Mouse (Mus musculus) MEL (cell line): ENCODE results near the gene Dcdc2c. TPM values are rescaled to one million over a fixed set of nuclear protein-coding genes. Genes with fewer than 3 reads are reported as not detected.

Experiments used
- DNase-seq: peaks from one replicate; pipeline ENCODE4 v3.0.0; 2011; ENCODE audit warnings: low read depth, low spot score
- H3K27ac ChIP-seq: 2 replicates; pipeline ENCODE4 v1.5.1; 2012; ENCODE audit warnings: low read depth, mild to moderate bottlenecking, control low read depth, low read length, moderate library complexity; ENCODE audit not compliant: control insufficient read depth
- H3K27me3 ChIP-seq, 2 experiments: fragments of 150-350 bp in 1 of 2; sonication (generic) in 1 of 2; 2 replicates each; pipeline ENCODE4 v1.6.1; 2012; ENCODE audit warnings: low read length in 2 of 2, mild to moderate bottlenecking in 2 of 2, improper control_type of control experiment in 1 of 2, moderate library complexity in 1 of 2; ENCODE audit not compliant: insufficient read depth in 2 of 2, control insufficient read depth in 1 of 2
- H3K36me3 ChIP-seq, 2 experiments: 2 replicates each; pipeline ENCODE4 v1.6.1; 2012 to 2014; ENCODE audit warnings: low read length in 2 of 2, improper control_type of control experiment in 1 of 2, inconsistent platforms in 1 of 2, mild to moderate bottlenecking in 1 of 2; ENCODE audit not compliant: insufficient read depth in 2 of 2, control insufficient read depth in 1 of 2
- H3K4me1 ChIP-seq, 2 experiments: fragments of 150-350 bp in 1 of 2; sonication (generic) in 1 of 2; 2 replicates each; pipeline ENCODE4 v1.6.1; 2012; ENCODE audit warnings: low read length in 2 of 2, improper control_type of control experiment in 1 of 2, mild to moderate bottlenecking in 1 of 2; ENCODE audit not compliant: insufficient read depth in 2 of 2, control insufficient read depth in 1 of 2
- H3K4me3 ChIP-seq, 2 experiments: fragments of 150-350 bp in 1 of 2; sonication (generic) in 1 of 2; 2 replicates each; pipeline ENCODE4 v1.5.1; 2012; ENCODE audit warnings: low read depth in 2 of 2, low read length in 2 of 2, mild to moderate bottlenecking in 2 of 2, moderate library complexity in 2 of 2, control low read depth in 1 of 2, improper control_type of control experiment in 1 of 2; ENCODE audit not compliant: control insufficient read depth in 1 of 2, insufficient read depth in 1 of 2
- H3K79me2 ChIP-seq: 2 replicates; pipeline ENCODE4 v1.6.1; 2012; ENCODE audit warnings: mild to moderate bottlenecking, low read length, moderate library complexity; ENCODE audit not compliant: control insufficient read depth, poor library complexity, insufficient read depth
- H3K9ac ChIP-seq: 2 replicates; pipeline ENCODE4 v1.6.1; 2012; ENCODE audit warnings: low read depth, mild to moderate bottlenecking, control low read depth, low read length, moderate library complexity; ENCODE audit not compliant: control insufficient read depth, poor library complexity, severe bottlenecking
- H3K9me3 ChIP-seq: fragments of 150-350 bp; sonication (generic); replicated peaks from 2 replicates; pipeline ENCODE4 v1.6.1; 2012; ENCODE audit warnings: mild to moderate bottlenecking, low read length, improper control_type of control experiment, moderate library complexity; ENCODE audit not compliant: insufficient read depth
- BHLHE40 ChIP-seq: IDR thresholded peaks from 2 replicates; pipeline ENCODE4 v1.6.1; 2012; ENCODE audit warnings: low read depth, mild to moderate bottlenecking, inconsistent platforms, low read length, improper control_type of control experiment, borderline replicate concordance
- CHD2 ChIP-seq: IDR thresholded peaks from 2 replicates; pipeline ENCODE4 v1.6.1; 2011; ENCODE audit warnings: low read length, improper control_type of control experiment
- CTCF ChIP-seq, 3 experiments: IDR thresholded peaks in 2 of 3; conservative IDR thresholded peaks in 1 of 3; 2 replicates each; pipeline ENCODE4 v1.5.1; 2011 to 2012; ENCODE audit warnings: low read length in 3 of 3, low read depth in 2 of 3, mild to moderate bottlenecking in 2 of 3, improper control_type of control experiment in 1 of 3, inconsistent platforms in 1 of 3, mixed read lengths in 1 of 3, moderate library complexity in 1 of 3; ENCODE audit not compliant: control insufficient read depth in 1 of 3, insufficient read depth in 1 of 3, poor library complexity in 1 of 3, severe bottlenecking in 1 of 3
- E2F4 ChIP-seq: IDR thresholded peaks from 2 replicates; pipeline ENCODE4 v1.6.1; 2011; ENCODE audit warnings: low read depth, low read length, improper control_type of control experiment, borderline replicate concordance
- EP300 ChIP-seq, 2 experiments: IDR thresholded peaks; 2 replicates each; pipeline ENCODE4 v1.6.1; 2011; ENCODE audit warnings: improper control_type of control experiment in 2 of 2, low read length in 2 of 2, low read depth in 1 of 2, mild to moderate bottlenecking in 1 of 2
- GABPA ChIP-seq: IDR thresholded peaks from 2 replicates; pipeline ENCODE4 v1.6.1; 2012; ENCODE audit warnings: low read depth, mild to moderate bottlenecking, inconsistent platforms, low read length, improper control_type of control experiment, moderate library complexity
- MAFK ChIP-seq: IDR thresholded peaks from 2 replicates; pipeline ENCODE4 v1.6.1; 2011; ENCODE audit warnings: low read depth, mild to moderate bottlenecking, low read length, improper control_type of control experiment, borderline replicate concordance
- NELFE ChIP-seq: IDR thresholded peaks from 2 replicates; pipeline ENCODE4 v1.6.1; 2011; ENCODE audit warnings: low read depth, low read length, improper control_type of control experiment
- POLR2A ChIP-seq, 2 experiments: IDR thresholded peaks; 2 replicates each; pipeline ENCODE4 v1.6.1; 2011 to 2012; ENCODE audit warnings: low read length in 2 of 2, mild to moderate bottlenecking in 2 of 2, control low read depth in 1 of 2, improper control_type of control experiment in 1 of 2, low read depth in 1 of 2, moderate library complexity in 1 of 2; ENCODE audit not compliant: control insufficient read depth in 1 of 2, insufficient read depth in 1 of 2, poor library complexity in 1 of 2
- POLR2AphosphoS2 ChIP-seq: IDR thresholded peaks from 2 replicates; pipeline ENCODE4 v1.6.1; 2011; ENCODE audit warnings: low read length, improper control_type of control experiment
- POLR2AphosphoS5 ChIP-seq: IDR thresholded peaks from 2 replicates; pipeline ENCODE4 v1.6.1; 2012; ENCODE audit warnings: low read depth, borderline replicate concordance, mild to moderate bottlenecking, inconsistent platforms, low read length, moderate library complexity, mixed read lengths
- RAD21 ChIP-seq: IDR thresholded peaks from 2 replicates; pipeline ENCODE4 v1.6.1; 2011; ENCODE audit warnings: mild to moderate bottlenecking, low read depth, low read length, improper control_type of control experiment
- RCOR1 ChIP-seq: IDR thresholded peaks from 2 replicates; pipeline ENCODE4 v1.6.1; 2012; ENCODE audit warnings: low read depth, mild to moderate bottlenecking, inconsistent platforms, low read length, improper control_type of control experiment
- SMC3 ChIP-seq: IDR thresholded peaks from 2 replicates; pipeline ENCODE4 v1.6.1; 2011; ENCODE audit warnings: low read depth, low read length, improper control_type of control experiment
- TBP ChIP-seq: IDR thresholded peaks from 2 replicates; pipeline ENCODE4 v1.8.0; 2011; ENCODE audit warnings: low read depth, low read length, improper control_type of control experiment
- TCF12 ChIP-seq: IDR thresholded peaks from 2 replicates; pipeline ENCODE4 v1.6.1; 2014; ENCODE audit warnings: low read depth, mild to moderate bottlenecking, inconsistent platforms, low read length, improper control_type of control experiment, moderate library complexity
- UBTF ChIP-seq: IDR thresholded peaks from 2 replicates; pipeline ENCODE4 v1.6.1; 2012; ENCODE audit warnings: low read depth, mild to moderate bottlenecking, inconsistent platforms, low read length, improper control_type of control experiment, moderate library complexity, borderline replicate concordance; ENCODE audit not compliant: insufficient read depth
- USF1 ChIP-seq: IDR thresholded peaks from 2 replicates; pipeline ENCODE4 v1.6.1; 2014; ENCODE audit warnings: low read depth, mild to moderate bottlenecking, inconsistent platforms, low read length, improper control_type of control experiment, moderate library complexity
- ZNF384 ChIP-seq: IDR thresholded peaks from 2 replicates; pipeline ENCODE4 v1.6.1; 2012; ENCODE audit warnings: low read depth, mild to moderate bottlenecking, inconsistent platforms, low read length, improper control_type of control experiment
- polyA plus RNA-seq, 2 experiments: library from polyadenylated mRNA; stranded (reverse) in 1 of 2; unstranded in 1 of 2; fragments of >175 nt in 1 of 2; fragments of >200 nt in 1 of 2; gene quantifications; 2 replicates each; pipeline versions ENCODE4 v1.2.1 to v1.2.4; 2012; ENCODE audit warnings: low replicate concordance in 2 of 2, low read depth in 1 of 2; ENCODE audit not compliant: insufficient read length in 2 of 2, insufficient read depth in 1 of 2, missing spikeins in 1 of 2
- total RNA-seq: library from RNA; depleted of rRNA; stranded (reverse); fragments of 300-350 nt; gene quantifications from 2 replicates; pipeline ENCODE4 v1.2.3, GENCODE M21; 2012

Gene Dcdc2c
- total and polyA plus RNA-seq, 3 experiments: 0.06 TPM; not detected in 2

DNA sequence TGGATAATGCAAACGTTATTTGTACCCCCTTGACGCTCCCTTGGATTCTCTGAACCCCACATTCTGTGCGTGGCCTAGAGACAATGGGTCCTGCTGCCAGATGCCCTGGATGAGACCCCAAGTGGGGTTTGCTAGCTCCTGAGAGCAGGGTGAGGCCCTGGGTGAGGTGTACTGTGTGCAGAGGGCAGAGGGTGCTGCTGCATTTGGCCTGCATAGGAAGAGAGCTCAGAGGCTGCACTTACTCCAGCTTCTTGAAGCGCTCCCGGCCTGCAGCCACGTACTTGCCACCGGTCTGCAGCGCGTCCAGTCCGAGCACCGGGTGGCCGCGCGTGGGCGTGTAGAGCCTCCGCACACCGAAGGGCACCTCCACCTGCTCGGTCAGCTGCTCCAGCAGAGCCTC is 424 bp downstream of the Dcdc2c start:
- H3K27me3 ChIP-seq: no peaks in the 10 kb centered on the region
- TF ChIP-seq POLR2AphosphoS2 (no peak), NELFE (no peak), RAD21 (no peak), GABPA (no peak), CHD2 (no peak), ZNF384 (no peak), SMC3 (no peak), MAFK (no peak), POLR2A (IDR thresholded peaks at IDR 0.05; ENCODE audit: control insufficient read depth in 1 of 2, insufficient read depth in 1 of 2, low read depth in 1 of 2, low read length in 2 of 2, poor library complexity in 1 of 2) (no peak)
- no peak overlapping the region for H3K9ac ChIP-seq
- no peak overlapping the region for H3K4me3 ChIP-seq
- no peaks in the 10 kb centered on the region for H3K36me3 ChIP-seq
- H3K79me2 ChIP-seq: no peaks in the 10 kb centered on the region
- no peaks in the 10 kb centered on the region for H3K9me3 ChIP-seq
- no peak overlapping the region for H3K27ac ChIP-seq
- no peaks in the 10 kb centered on the region for H3K4me1 ChIP-seq
- DNase-seq: no peak

- Histone ChIP-seq H3K9ac (no peak overlapping the region), H3K27ac (no peak overlapping the region), H3K4me1 (no peaks in the 10 kb centered on the region), H3K27me3 (no peaks in the 10 kb centered on the region), H3K36me3 (no peaks in the 10 kb centered on the region), H3K4me3 (no peak overlapping the region), H3K9me3 (no peaks in the 10 kb centered on the region), H3K79me2 (no peaks in the 10 kb centered on the region)
- TF ChIP-seq E2F4: no peak
- no peak for DNase-seq
Measured at GRCm38 (mm10) chr12:28548887-28549286, 3.3 kb downstream of the Dcdc2c start.

GRCm38 (mm10) chr12:28514264-28514775 is 37.9 kb downstream of the Dcdc2c start:
- H3K36me3 ChIP-seq: no peaks in the 10 kb centered on the region
- no peaks in the 10 kb centered on the region for H3K9me3 ChIP-seq
- no peak overlapping the region for H3K9ac ChIP-seq
- TF ChIP-seq UBTF (no peak), POLR2AphosphoS5 (no peak), CHD2 (no peak), TBP (no peak), RAD21 (no peak), USF1 (no peak), CTCF (IDR thresholded peaks at IDR 0.05 in 2 of 3, conservative IDR thresholded peaks at IDR 0.05 in 1 of 3; ENCODE audit: control insufficient read depth in 1 of 3, insufficient read depth in 1 of 3, low read depth in 2 of 3, low read length in 3 of 3, poor library complexity in 1 of 3, severe bottlenecking in 1 of 3) (no peak), RCOR1 (no peak), NELFE (no peak), BHLHE40 (no peak), EP300 (IDR thresholded peaks at IDR 0.05; ENCODE audit: low read depth in 1 of 2, low read length in 2 of 2) (no peak), TCF12 (no peak), ZNF384 (no peak)
- no peaks in the 10 kb centered on the region for H3K79me2 ChIP-seq
- H3K4me3 ChIP-seq: no peak overlapping the region
- no peaks in the 10 kb centered on the region for H3K27me3 ChIP-seq
- no peak overlapping the region for H3K27ac ChIP-seq
- no peaks in the 10 kb centered on the region for H3K4me1 ChIP-seq
- DNase-seq: no peak
